Mouse (Mus musculus) forebrain, postnatal 0 days (tissue): ENCODE measurements at regions not wholly inside any gene's neighbourhood (a gene's known extent, or its start where the extent isn't known, plus 50 kb on each side); places are given as distances from the start of the nearest gene placed in this dataset.
A peak's percentile ranks its signal among the peaks of the same experiment; 100 is the strongest.

ENCODE experiments used
- ATAC-seq: fragments of 200-750 bp; cut with Nextera tagmentation; 2 replicates; pipeline ENCODE4 v1.8.0; 2017; ENCODE audit warnings: mild to moderate bottlenecking, moderate library complexity
- DNase-seq: peaks from one replicate; pipeline ENCODE4 v3.0.0-alpha.2; 2015
- H3K27ac ChIP-seq: fragments of 300-500 bp; sonication (generic); 2 replicates; pipeline ENCODE4 v1.5.1; 2014; ENCODE audit warnings: low read depth, mild to moderate bottlenecking, antibody characterized with exemption, low read length, moderate library complexity, mixed read lengths
- H3K27me3 ChIP-seq: fragments of 300-500 bp; sonication (generic); 2 replicates; pipeline ENCODE4 v1.6.1; 2014; ENCODE audit warnings: mild to moderate bottlenecking, low read length, mixed read lengths; ENCODE audit not compliant: insufficient read depth
- H3K36me3 ChIP-seq: fragments of 300-500 bp; sonication (generic); 2 replicates; pipeline ENCODE4 v1.6.1; 2014; ENCODE audit warnings: mild to moderate bottlenecking, moderate library complexity; ENCODE audit not compliant: insufficient read depth
- H3K4me1 ChIP-seq: fragments of 300-500 bp; sonication (generic); 2 replicates; pipeline ENCODE4 v1.6.1; 2014; ENCODE audit warnings: antibody characterized with exemption; ENCODE audit not compliant: insufficient read depth
- H3K4me2 ChIP-seq: fragments of 300-500 bp; sonication (generic); 2 replicates; pipeline ENCODE4 v1.6.1; 2014; ENCODE audit warnings: low read depth, mild to moderate bottlenecking, moderate library complexity
- H3K4me3 ChIP-seq: fragments of 300-500 bp; sonication (generic); 2 replicates; pipeline ENCODE4 v1.5.1; 2014; ENCODE audit warnings: low read depth, low read length, mixed read lengths
- H3K9ac ChIP-seq: fragments of 300-500 bp; sonication (generic); 2 replicates; pipeline ENCODE4 v1.6.1; 2014; ENCODE audit warnings: mild to moderate bottlenecking
- H3K9me3 ChIP-seq: fragments of 300-500 bp; sonication (generic); 2 replicates; pipeline ENCODE4 v1.6.1; 2016; ENCODE audit warnings: low read length
- CTCF ChIP-seq: sonication (generic); IDR thresholded peaks from 2 replicates; pipeline ENCODE4 v1.5.1; 2016; ENCODE audit warnings: antibody characterized with exemption, control low read depth, low read depth
- WGBS: fragments of 180-500 bp; shearing (Covaris S2); extraction: QIAGEN DNeasy Blood & Tissue Kit; methylation state at CpG from one replicate; pipeline ENCODE4 v1.1.7; 2014; 5-methylcytosine and 5-hydroxymethylcytosine counted together

DNA sequence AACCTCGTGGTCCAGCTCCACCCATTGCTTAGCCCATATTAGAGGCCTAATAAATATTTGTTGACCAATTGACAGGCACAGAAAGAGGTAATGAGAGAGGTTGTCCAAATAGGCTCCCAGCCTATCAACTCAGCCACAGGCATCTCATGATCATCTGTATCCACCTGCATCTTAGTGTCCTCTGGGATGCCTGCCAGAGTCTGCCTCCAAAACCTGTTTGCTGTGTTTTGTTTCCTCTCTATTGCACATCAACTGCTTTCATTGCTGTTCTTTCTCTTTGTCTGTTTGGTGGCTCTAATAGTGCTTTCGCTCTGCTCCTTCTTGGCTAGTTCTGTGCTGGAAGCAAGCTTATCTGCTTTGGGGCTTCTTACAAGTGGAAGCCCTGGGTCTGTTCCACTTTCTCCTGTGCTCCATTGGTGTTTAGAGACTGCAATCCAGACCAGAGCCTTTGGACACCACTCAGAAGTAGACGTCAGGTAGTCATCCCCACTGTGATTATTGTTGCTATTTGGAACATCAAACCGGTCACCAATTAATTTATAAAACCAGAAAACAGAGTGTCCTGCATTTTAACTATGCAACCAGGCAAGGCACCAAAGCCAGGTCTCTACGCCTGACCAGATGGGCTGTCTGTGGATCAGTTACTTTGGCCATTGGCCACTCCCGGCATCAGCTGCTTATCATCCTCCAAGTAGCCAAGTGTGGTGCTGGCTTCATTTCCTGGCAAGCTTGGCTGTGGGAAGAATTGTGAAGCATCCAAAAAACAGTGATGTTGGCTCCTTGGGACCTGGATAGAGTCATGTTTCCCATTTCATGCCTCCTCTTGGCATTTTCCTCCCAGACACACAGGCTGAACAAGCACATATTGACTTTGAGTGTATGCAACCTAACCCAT, 74.5 kb upstream of the Hs3st4 start:
- no peaks in the 10 kb centered on the region for H3K36me3 ChIP-seq
- no peak overlapping the region for H3K4me2 ChIP-seq
- no peak overlapping the region for H3K4me3 ChIP-seq
- no peaks in the 10 kb centered on the region for H3K4me1 ChIP-seq
- no peak for TF ChIP-seq CTCF
- DNase-seq (peak; percentile 79), ATAC-seq (peak; percentile 34; the same call in 1 of the 2 replicates)
- no peak overlapping the region for H3K9ac ChIP-seq
- peak overlapping the region; percentile 40 for H3K27ac ChIP-seq
- WGBS = 62% methylated on average over 6 of the region's 6 CpGs
- H3K9me3 ChIP-seq = no peaks in the 10 kb centered on the region
- no peaks in the 10 kb centered on the region for H3K27me3 ChIP-seq

GRCm38 (mm10) chr7:123921461-123921860, 61.2 kb upstream of the Hs3st4 start:
- no peaks in the 10 kb centered on the region for H3K9me3 ChIP-seq
- H3K36me3 ChIP-seq = no peaks in the 10 kb centered on the region
- no peak for TF ChIP-seq CTCF
- no peaks in the 10 kb centered on the region for H3K4me1 ChIP-seq
- no peak for ATAC-seq
- DNase-seq = no peak
- H3K4me3 ChIP-seq = no peak overlapping the region
- H3K27me3 ChIP-seq = no peaks in the 10 kb centered on the region
- H3K4me2 ChIP-seq = no peak overlapping the region
- WGBS = 97% methylated on average over 2 of the region's 2 CpGs
- H3K27ac ChIP-seq = no peak overlapping the region
- no peak overlapping the region for H3K9ac ChIP-seq

- Histone ChIP-seq H3K27ac (no peak overlapping the region), H3K27me3 (no peaks in the 10 kb centered on the region), H3K36me3 (no peaks in the 10 kb centered on the region), H3K4me1 (no peaks in the 10 kb centered on the region), H3K4me3 (no peak overlapping the region), H3K9ac (no peak overlapping the region), H3K4me2 (no peak overlapping the region), H3K9me3 (no peaks in the 10 kb centered on the region)
- peak; percentile 25 for DNase-seq
- WGBS = 16% methylated on average over 7 of the region's 7 CpGs
- peak; percentile 34; the same call in 1 of the 2 replicates for ATAC-seq
- TF ChIP-seq CTCF = no peak
Measured at GRCm38 (mm10) chr7:123932486-123932885, 50.2 kb upstream of the Hs3st4 start.
